Mouse (Mus musculus): Measurements from ENCODE around the gene Cd248.

DNA sequence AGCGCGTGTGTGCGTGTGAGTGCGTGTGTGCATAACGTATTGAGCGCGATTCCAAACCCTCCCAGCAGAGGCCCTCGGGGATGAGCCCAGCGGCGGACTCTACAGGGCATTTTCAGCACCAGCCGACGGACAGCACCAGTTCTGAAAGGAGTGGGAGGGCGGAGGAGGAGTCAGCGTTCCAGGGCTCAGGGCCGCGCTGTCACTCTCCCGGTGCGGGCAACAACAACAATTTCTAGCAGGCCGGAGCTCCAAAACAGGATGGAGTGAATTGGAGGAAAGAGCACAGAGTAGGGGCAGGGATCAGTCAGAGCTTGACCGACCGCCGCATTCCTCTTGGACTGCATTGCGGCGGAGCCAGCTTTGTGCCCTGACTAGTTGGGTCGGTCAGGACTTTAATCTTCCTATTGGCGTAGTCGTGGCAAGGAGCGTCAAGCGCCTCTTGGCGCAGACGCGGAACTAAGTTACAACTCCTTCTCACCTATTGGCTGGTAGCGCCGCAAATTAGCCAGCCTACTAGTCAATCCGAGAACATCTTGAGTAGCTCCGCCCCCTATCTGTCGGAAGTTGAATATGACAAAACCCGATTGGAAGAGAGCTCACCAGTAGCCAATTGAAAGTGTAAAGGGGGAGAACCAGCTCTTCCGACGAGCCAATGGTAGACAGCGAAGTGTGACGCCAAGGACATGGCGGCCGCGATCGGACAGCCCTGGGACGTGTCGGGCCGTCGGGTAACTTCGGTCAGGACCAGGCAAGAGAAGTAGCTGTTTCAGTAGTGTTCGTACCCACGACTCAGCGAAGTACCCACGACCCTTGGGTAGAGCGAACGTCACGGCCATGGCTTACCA lies 20.2 kb downstream of the Cd248 start, which contains the start of gene Yif1a:
- TF ChIP-seq CTCF (IDR thresholded peaks at IDR 0.05; ENCODE audit: borderline replicate concordance, extremely low read depth, insufficient read depth, insufficient read length) = peak; percentile 59
- TF ChIP-seq POLR2A (IDR thresholded peaks at IDR 0.05; ENCODE audit: borderline replicate concordance, extremely low read depth, insufficient read depth, insufficient read length, poor library complexity, severe bottlenecking) = peak; percentile 47; the same call in 1 of the 2 replicates

All from brain, embryonic 14.5 days (tissue).